Mouse (Mus musculus) gastrocnemius, postnatal 36 days (tissue): ENCODE results near the gene Ccdc97. TPM values are rescaled to one million over a fixed set of nuclear protein-coding genes. Genes with fewer than 3 reads are reported as not detected.

Source experiments
- DNase-seq, 2 experiments: peaks; one replicate each; pipeline ENCODE4 v3.0.0; 2022
- intact Hi-C: fragments of 180-260 bp; cut with DNase I; formaldehyde crosslinking; loops from one replicate; pipeline ENCODE4 v1.15.1; 2025
- total RNA-seq, 2 experiments: library from RNA; stranded (reverse); gene quantifications; 2 replicates each; pipeline ENCODE4 v1.2.3; 2021

Gene Ccdc97
- total RNA-seq, 2 experiments from 2014 or later, result 37.2 to 38.2 TPM

- no peak for DNase-seq
- intact Hi-C loops, result no loop called here
Observed at GRCm38 (mm10) chr7:25699851-25700250, 19.0 kb downstream of the Ccdc97 start.

GRCm38 (mm10) chr7:25694104-25694503, 24.8 kb downstream of the Ccdc97 start:
- intact Hi-C loops, result no loop called here
- DNase-seq, result peak in 1 of 2 experiments; percentile 2

DNA sequence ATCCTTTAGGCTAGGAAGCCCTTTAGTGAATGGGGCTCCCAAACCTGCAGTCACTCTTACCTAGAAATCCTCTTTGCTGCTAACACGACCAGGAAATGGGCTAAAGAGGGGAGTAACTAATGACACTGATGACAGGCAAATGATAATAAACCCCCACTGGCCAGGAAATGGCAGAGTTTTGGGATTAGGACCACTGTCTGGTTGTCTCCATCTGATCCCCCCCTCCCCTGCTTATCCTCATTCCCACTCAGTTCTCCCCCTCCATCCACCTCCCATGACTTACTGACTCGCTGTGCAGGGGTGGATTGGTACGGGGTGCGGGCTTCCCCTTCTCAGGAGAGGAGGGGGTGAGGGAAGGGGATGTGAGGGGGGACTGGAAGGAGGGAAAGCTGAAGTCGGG, 28.8 kb downstream of the Ccdc97 start:
- intact Hi-C loops, result no loop called here
- DNase-seq, result no peak

GRCm38 (mm10) chr7:25689603-25690021, 29.3 kb downstream of the Ccdc97 start:
- intact Hi-C loops, result no loop called here
- no peak for DNase-seq

- peak; percentile 54 to 68 for DNase-seq
- intact Hi-C loops, result no loop called here
Observed at GRCm38 (mm10) chr7:25688810-25689586, 29.9 kb downstream of the Ccdc97 start.

DNA sequence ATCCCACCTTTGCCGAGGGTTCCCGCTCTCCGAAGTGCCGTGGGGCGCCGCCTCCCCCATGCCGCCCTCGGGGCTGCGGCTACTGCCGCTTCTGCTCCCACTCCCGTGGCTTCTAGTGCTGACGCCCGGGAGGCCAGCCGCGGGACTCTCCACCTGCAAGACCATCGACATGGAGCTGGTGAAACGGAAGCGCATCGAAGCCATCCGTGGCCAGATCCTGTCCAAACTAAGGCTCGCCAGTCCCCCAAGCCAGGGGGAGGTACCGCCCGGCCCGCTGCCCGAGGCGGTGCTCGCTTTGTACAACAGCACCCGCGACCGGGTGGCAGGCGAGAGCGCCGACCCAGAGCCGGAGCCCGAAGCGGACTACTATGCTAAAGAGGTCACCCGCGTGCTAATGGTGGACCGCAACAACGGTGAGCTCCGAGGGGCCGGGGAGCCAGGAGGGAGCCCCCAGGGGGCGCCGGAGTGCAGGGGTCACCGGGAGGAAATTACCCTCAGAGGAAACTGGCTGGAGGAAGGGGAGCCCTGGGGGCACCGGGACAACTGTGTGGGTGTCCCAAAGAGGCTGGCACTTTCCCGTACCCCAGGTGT, 31.0 kb downstream of the Ccdc97 start:
- peak in 1 of 2 experiments; percentile 51 for DNase-seq
- intact Hi-C loops, result no loop called here

GRCm38 (mm10) chr7:25686680-25687531, 32.0 kb downstream of the Ccdc97 start, which contains the start of gene Tgfb1:
Gene Tgfb1, plus strand, starts transcription at chr7:25687002.
- intact Hi-C loops, result no loop called here
- peak; percentile 68 to 72 for DNase-seq

- intact Hi-C loops, result no loop called here
- DNase-seq, result no peak
Observed at GRCm38 (mm10) chr7:25685926-25686470, 32.9 kb downstream of the Ccdc97 start.

DNA sequence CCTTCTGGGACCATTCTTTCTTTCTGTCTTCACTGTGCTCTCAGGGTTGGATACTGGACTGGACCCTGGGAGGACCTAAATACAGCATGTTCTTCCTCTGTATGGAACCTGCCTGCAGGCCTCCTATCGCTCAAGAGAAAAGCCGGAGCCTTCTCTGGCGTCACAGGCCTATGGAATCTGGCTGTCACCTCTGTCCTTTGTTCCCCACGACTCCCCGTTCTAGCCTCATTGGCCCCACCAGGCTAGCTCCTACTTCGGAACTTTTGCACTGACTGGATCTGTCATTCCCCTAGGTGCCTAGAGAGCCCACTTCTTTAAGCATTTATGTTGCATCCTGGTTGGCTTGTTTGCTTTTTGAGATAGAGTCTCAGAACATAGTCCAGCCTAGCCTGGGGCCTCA, 34.2 kb downstream of the Ccdc97 start:
- intact Hi-C loops, result no loop called here
- no peak for DNase-seq

DNA sequence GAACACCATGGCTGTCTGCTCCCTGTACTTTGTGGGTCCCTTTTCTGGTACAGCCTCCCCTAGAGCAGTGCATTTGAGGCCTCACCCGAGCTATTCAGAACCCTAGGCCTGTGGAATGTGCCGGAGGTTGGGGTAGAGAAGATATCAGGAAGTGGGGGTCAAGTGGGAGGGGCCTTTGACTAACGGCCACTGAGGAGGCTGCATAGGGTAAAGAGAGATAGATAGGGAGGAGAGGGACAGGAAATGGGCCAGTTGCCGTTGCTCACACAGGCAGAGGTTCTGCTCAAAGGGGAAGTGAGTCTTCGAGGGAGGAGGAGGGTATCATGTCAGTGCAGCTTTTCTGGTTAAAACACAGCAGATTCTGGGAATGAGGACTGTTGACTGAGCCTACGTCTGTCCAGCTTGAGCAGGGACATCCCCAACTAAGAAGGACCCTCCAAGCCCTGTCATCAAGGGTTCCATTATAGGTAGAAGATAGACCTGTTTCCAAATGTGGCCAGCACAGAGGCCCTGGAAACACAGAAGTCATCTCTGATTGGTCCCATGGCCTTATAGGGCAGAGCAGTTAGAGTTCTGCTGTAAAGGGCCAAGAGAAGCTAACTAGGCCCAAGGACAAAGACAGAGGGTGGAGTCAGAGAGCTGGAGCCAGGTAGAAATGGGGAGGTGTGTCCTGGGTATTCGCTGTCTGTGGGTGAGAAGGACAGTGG, 35.3 kb downstream of the Ccdc97 start:
- no peak for DNase-seq
- intact Hi-C loops, result no loop called here

DNA sequence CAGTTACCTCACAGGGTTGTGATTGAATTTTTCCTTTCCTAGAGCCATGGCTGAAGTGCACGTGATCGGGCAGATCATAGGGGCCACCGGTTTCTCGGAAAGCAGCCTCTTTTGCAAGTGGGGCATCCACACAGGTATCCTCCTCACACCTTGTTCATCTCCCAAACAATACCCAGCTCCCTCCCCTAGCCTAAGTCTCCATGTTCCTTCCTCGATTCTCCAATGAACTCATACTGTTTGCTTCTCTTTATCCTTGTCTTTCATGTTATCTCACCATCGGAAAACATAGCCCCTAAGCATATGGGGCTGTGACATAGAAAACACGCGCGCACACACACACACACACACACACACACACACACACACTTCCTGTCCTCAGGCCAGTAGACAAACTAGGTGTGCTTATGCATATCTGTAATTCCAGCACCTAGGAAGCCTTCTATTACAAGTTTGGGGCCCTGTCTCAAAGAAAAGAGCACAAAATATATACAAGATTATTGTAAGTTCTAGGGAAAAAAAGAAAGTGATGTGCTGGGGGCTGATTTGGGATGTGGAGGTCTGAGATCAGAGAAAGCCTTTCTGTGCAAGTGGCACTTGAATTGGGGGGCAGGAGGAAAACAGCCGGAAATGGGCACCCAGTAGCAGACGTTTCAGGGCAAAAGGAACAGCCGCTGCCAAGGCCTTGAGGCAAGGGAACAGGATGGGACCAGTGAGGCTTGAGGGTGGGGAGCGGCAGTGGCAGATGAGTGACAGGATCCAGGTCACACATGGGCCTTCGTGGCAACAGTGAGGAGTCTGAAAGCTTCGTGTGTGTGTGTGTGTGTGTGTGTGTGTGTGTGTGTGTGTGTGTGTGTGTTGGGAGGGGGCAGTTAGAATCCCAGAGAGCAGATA, 37.3 kb downstream of the Ccdc97 start:
- DNase-seq, result no peak
- intact Hi-C loops, result no loop called here

GRCm38 (mm10) chr7:25680514-25681258, 38.2 kb downstream of the Ccdc97 start, which contains the start of gene B9d2:
Gene B9d2, plus strand, starts transcription at chr7:25680780.
- intact Hi-C loops, result no loop called here
- peak; percentile 93 to 99 for DNase-seq

GRCm38 (mm10) chr7:25679971-25680370, 38.9 kb downstream of the Ccdc97 start:
- intact Hi-C loops, result no loop called here

DNA sequence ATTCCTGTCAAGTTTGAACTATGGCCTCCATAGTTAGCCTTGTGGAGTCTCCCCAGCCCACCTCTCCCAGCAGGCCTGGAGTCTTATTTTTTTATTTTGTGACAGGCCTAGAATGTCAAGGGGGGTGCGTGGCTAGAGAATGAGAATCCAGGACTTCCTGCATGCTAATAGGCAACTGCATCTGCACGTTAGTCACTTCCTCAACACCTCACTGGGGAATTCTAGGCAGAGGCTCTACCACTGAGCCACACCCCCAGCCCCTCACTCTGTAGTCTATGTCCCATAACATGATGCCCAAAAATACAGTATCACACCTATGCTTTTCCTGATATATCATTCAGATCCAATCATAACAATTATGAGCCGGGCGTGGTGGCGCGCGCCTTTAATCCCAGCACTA, 41.9 kb downstream of the Ccdc97 start:
- intact Hi-C loops, result no loop called here
- no peak for DNase-seq

More at GRCm38 (mm10) chr7:25679971-25680370, 38.9 kb downstream of the Ccdc97 start:
- DNase-seq, result no peak

DNA sequence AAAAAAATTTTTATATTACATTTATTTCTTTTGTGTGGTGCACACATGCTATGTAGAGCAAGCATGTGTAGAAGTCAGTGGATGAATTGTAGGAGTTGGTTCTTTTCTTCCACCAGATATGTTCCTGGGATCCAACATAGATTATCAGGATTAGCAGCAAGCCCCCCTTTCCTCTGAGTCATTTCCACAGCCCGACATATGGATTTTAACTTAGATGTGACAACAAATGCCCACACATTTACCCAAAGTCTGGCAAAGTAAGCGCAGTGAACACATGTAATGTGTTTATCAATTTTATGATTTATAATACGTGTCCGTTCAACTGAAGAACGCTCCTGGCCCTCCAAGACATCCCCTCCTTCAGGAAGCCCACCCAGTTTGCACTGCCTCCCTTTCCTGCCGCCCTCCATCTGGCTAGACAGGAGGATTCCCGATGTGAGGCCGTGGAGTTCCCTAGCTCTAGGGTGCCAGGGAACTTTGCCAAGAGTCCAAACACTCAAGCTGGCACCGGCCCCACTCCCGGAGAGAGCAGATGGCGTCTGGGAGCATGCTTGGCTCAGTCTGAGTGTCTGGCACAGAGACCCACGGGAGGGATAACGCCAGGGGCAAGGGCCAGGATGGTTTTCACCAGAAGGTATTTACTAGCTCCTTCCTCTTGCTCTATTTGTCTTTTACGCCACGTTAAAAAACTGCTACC, 42.7 kb downstream of the Ccdc97 start:
- DNase-seq, result peak; percentile 62 to 69
- intact Hi-C loops, result no loop called here

GRCm38 (mm10) chr7:25675405-25675804, 43.5 kb downstream of the Ccdc97 start:
- intact Hi-C loops, result no loop called here
- no peak for DNase-seq

DNA sequence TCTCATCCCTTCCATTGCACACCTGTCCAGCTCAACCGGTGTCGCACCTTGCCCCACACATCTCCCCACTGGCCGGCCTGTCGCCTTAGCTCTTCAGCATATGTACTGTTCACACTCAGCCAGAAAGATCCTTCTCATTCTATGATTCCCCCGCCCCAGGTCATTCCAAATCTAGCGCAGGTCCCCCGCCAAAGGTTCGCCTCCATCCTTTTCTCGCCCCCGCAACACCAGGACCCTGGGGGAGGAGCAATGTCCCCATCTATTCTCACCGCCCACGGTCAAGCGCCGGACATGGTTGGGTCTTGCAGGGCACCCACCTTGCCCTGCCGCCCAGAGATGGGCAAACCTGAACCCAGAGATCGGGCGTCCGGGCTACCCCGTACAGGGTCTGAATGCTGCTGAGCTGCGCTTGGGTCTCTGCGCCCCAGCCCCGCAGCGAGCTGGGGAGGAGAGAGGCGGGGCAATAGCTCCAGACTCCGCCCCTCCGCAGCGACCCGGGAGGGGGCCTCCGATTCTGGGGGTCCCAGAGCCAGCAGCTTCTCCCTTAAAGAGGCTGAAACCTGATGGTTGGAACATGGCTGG, 44.1 kb downstream of the Ccdc97 start, which contains the start of gene Tmem91:
Tmem91 (minus strand) TSS at position 448 of the 582 bp plus-strand sequence.
- DNase-seq, result no peak
- intact Hi-C loops, result no loop called here
